Mouse (Mus musculus): ENCODE results near the gene Ddx27.

Ddx27 gene

GRCm38 (mm10) chr2:167015382-167015718, 357 bp downstream of the Ddx27 start:
- in situ Hi-C loops (cut with MboI, MseI) = no loop called here

GRCm38 (mm10) chr2:167019396-167019795, 4.4 kb downstream of the Ddx27 start:
- in situ Hi-C loops (cut with MboI, MseI) = no loop called here

DNA sequence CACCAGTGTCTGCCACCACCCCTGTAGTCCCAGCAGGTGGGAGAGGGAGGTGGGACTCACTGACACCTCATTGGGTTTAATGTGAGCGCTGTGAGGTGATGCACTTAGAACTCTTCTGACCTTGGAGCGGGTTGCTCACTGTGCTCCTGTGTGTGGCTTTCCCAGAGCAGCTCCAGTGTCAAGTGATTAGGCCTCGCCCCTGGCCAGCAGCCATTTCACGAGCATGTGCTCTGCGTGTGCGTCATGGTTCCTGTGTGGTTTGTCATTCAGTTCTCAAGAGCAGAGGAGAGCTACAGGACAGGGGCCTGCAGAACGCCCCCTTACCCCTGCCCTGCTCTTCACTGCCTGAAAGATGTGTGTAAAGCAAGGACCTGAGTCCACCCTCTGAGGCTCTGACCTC, 13.6 kb downstream of the Ddx27 start:
- in situ Hi-C loops (cut with MboI, MseI) = no loop called here

DNA sequence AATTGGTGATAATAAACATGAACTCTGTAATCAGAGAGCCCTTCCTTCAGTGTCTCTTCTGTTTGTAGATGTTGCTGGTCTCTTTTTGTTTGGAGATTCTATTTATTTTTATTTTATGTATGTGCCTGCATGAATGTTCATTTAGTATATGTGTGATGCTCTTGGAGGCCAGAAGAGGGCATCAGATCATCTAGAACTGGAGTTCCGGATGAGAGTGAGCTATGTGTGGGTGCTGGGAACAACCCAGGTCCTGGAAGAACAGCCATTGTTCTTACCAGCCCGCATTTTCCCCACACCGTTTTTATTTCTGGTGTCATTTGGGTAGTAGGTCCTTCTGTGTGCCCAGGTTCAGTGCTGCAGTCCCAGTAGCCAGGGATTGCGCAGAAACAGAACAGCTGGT, 15.5 kb downstream of the Ddx27 start:
- in situ Hi-C loops (cut with MboI, MseI) = loop anchor here in 1 of 2 experiments (10.0 kb wide), 1 partner anchor 1846 kb away; no protein-coding TSS in a partner anchor

- in situ Hi-C loops (cut with MboI, MseI) = loop anchor here in 1 of 2 experiments (10.0 kb wide), 1 partner anchor 1853 kb away; no protein-coding TSS in a partner anchor
These were observed 22.7 kb downstream of the Ddx27 start for GRCm38 (mm10) chr2:167037710-167038109.

DNA sequence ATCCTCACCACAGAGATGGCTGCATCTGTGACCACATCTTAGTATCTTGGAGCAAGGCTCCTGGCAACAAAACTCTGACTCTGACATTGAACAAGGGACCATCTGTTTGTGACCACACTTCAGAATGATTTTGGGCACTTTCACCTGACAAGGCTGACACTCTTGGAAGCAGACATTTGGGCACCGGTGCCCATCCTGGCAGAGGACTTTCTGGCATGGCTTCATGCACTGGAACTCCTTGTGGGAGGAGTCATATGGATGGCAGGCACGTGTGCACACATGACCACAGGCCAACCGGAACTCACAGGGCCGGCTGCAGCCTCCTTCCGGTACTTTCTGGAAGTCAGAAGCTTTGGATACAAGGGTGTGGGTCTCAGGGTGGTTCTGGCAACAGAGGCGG, 23.3 kb downstream of the Ddx27 start:
- in situ Hi-C loops (cut with MboI, MseI) = loop anchor here in 1 of 2 experiments (10.0 kb wide), 1 partner anchor 1853 kb away; no protein-coding TSS in a partner anchor

DNA sequence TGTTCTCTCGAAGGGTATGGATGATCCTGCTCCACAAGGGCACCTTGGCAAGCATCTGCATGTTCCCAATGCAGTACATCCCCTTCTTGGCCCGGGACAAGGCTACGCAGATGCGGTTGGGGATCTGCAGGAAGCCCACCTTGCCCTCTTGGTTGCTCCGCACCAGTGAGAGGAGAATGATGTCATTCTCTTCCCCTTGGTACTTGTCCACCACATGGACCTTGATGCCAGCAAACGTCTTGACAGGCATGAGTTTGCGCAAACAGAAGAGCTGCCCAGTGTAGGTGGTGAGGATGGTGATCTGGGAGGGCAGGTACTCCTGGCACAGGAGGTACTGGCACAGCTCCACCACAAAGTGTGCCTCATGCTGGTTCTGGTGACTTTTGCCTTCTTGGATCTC, 23.7 kb downstream of the Ddx27 start:
- in situ Hi-C loops (cut with MboI, MseI) = loop anchor here in 1 of 2 experiments (10.0 kb wide), 1 partner anchor 1854 kb away; no protein-coding TSS in a partner anchor

DNA sequence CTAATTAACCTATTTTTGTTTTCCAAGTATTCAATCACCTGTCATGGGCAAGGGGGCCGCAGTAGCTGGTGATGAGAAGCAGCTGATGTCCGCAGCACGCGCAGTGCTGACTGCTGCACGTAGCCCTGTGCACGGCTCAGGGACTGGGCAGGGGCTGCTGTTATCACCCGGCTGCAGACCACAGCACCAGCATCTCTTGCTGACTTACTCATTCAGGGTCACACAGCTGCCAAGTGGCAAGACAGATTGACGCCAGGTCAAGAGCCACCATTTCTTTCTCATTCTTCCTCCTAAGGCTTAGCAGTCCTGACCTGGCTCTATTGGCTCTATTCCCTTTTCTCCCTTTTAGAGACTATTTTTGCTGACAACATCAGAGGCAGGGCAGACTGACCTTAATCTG, 24.4 kb downstream of the Ddx27 start:
- in situ Hi-C loops (cut with MboI, MseI) = loop anchor here in 1 of 2 experiments (10.0 kb wide), 1 partner anchor 1855 kb away; no protein-coding TSS in a partner anchor

GRCm38 (mm10) chr2:167043400-167044121, 28.6 kb downstream of the Ddx27 start:
- in situ Hi-C loops (cut with MboI, MseI) = no loop called here

DNA sequence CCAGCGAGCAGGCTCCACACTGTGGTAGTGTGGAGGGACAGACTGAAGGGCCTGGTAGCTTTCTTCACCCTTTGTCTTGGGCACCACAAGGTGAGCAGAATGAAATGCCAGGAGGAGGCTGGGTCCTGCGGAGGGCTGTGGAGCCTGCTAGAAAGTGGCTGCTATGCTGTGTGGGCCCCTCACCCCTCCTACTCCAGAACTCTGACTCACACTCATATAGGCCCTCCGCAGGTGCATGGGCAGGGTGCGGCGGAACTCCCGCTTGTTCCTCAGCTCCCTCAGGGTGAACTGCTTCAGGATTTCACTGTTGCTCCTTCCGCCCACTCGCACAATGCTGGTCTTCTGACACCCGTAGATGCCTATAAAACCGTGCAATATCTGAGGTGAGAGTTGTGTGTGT, 33.2 kb downstream of the Ddx27 start:
- in situ Hi-C loops (cut with MboI, MseI) = no loop called here

- in situ Hi-C loops (cut with MboI, MseI) = no loop called here
These were observed 33.8 kb downstream of the Ddx27 start for GRCm38 (mm10) chr2:167048698-167049358.

- in situ Hi-C loops (cut with MboI, MseI) = no loop called here
These were observed 38.3 kb downstream of the Ddx27 start for GRCm38 (mm10) chr2:167053127-167053844.

DNA sequence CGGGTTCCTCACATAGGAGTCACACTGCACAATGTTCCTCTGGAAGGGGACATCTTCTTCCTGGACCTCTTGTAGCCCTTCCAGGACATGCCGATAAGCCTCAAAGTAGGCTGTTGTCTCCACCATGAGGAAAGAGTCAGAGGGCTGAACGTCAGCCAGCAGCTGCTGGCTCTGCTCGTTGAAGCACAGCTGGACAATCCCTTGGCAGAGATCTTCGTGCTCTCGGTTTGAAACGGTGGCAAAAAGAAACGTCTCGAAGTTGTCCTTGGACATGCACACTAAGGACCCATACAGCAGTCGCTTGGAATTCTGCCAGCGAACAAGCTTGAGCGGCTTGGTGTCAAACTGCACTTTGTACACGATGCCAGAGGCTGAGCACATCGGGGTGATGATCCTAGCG, 40.4 kb downstream of the Ddx27 start:
- in situ Hi-C loops (cut with MboI, MseI) = no loop called here

DNA sequence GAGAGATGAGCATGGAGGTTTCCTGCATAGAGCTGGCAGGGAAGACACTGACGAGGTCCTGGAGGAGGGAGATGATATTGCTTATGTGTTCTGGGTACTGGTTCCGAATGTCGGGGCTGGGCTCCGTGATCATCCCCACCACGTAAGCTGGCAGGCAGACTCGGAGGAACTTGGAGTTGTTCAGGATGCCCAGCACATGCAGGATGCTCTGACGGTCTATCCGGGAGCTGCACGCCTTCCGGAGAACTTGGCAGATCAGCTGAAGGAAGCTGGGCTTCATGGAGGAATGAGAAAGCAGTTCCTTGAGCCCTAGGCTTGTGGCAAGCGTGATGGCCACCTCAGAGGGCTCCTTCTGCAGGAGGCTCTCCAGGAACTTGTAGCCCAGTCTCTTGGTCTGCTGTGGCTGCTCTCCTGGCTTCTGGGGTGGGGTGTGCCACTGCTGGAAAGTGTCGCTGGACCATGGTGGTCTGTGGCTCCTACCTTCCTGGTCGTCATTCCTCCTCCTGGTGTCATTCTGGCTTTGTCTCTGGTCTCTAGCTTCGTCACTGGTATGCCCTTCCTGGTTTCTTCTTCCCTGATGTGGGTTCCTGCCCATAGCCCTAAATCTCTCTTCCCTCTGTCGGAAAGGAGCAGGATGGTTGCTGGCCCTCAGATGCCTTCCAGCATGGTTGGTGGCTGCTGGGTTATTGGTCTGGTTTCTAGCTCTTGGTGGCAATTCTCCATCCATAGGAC, 41.4 kb downstream of the Ddx27 start:
- in situ Hi-C loops (cut with MboI, MseI) = no loop called here

GRCm38 (mm10) chr2:167056942-167057323, 41.9 kb downstream of the Ddx27 start:
- in situ Hi-C loops (cut with MboI, MseI) = no loop called here

- in situ Hi-C loops (cut with MboI, MseI) = no loop called here
These were observed 43.2 kb downstream of the Ddx27 start for GRCm38 (mm10) chr2:167058201-167058600.

GRCm38 (mm10) chr2:167058814-167059387, 43.9 kb downstream of the Ddx27 start:
- in situ Hi-C loops (cut with MboI, MseI) = no loop called here

- in situ Hi-C loops (cut with MboI, MseI) = no loop called here
These were observed 44.5 kb downstream of the Ddx27 start for GRCm38 (mm10) chr2:167059536-167059935.

- in situ Hi-C loops (cut with MboI, MseI) = loop anchor here in 1 of 2 experiments (10.0 kb wide), 2 partner anchors 435 to 885 kb away; partner anchors contain the start of genes Rnf114 and Spata2
These were observed 45.0 kb downstream of the Ddx27 start for GRCm38 (mm10) chr2:167059960-167060359.

DNA sequence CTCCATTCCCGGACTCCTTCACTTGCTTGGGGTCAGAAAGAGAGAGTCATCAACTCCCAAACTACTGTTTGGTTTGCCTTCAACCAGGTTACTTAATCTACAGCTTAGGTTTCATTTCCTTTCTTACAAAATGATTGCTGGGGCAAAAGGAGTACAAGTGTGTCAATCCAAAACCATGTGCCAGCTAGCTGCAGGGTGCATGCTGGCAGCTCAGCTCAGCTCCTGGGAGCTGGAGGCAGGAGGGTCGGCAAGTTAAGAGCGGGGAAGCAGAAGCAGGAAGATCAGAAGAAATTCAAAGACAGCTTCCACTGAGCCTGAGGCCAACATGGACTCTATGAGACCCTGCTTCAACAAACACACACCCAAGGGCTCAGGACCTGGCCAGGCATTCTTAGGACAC, 45.4 kb downstream of the Ddx27 start:
- in situ Hi-C loops (cut with MboI, MseI) = loop anchor here in 1 of 2 experiments (10.0 kb wide), 2 partner anchors 434 to 884 kb away; partner anchors contain the start of genes Rnf114 and Spata2

DNA sequence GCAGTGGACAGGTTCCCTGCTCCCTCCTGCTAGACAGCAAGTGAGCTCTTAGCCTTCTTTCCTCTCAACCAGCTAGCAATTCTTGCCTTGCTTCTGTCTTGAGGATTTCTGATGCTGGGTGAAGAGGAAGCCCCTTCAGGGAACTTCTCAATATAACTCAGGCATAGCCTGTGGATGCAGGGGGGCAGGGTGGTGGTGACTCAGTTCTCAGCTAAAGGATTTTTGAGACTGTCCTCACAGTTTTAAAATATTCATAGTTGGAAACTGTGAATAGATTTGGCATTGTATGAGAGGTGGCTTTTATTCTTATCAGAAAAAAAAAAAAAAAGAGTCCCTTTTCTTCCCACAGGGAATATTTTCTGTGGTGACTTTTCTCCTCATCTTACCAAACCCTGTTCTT, 45.8 kb downstream of the Ddx27 start:
- in situ Hi-C loops (cut with MboI, MseI) = loop anchor here in 1 of 2 experiments (10.0 kb wide), 2 partner anchors 434 to 884 kb away; partner anchors contain the start of genes Rnf114 and Spata2

Measured in T-helper 17 cell (primary cell).